Mouse (Mus musculus): ENCODE results near the gene Tub. TPM values are rescaled to one million over a fixed set of nuclear protein-coding genes. Genes with fewer than 3 reads are reported as not detected.

The Tub gene
- total RNA-seq, 2 experiments from 2014 or later, result 128 to 137 TPM

GRCm38 (mm10) chr7:108968201-108968600 lies 18.1 kb downstream of the Tub start:
- DNase-seq (ENCODE audit: low spot score in 2 of 2), result no peak

- DNase-seq (ENCODE audit: low spot score in 2 of 2), result no peak
Observed at GRCm38 (mm10) chr7:108972273-108972672, 22.1 kb downstream of the Tub start.

- no peak for DNase-seq (ENCODE audit: low spot score in 2 of 2)
Observed at GRCm38 (mm10) chr7:108985934-108986708, 36.0 kb downstream of the Tub start.

GRCm38 (mm10) chr7:108991207-108991606 lies 41.1 kb downstream of the Tub start:
- peak; percentile 77 to 80 for DNase-seq (ENCODE audit: low spot score in 2 of 2)

GRCm38 (mm10) chr7:108993230-108993629 lies 43.1 kb downstream of the Tub start:
- no peak for DNase-seq (ENCODE audit: low spot score in 2 of 2)

GRCm38 (mm10) chr7:108993881-108994291 lies 43.7 kb downstream of the Tub start:
- no peak for DNase-seq (ENCODE audit: low spot score in 2 of 2)

DNA sequence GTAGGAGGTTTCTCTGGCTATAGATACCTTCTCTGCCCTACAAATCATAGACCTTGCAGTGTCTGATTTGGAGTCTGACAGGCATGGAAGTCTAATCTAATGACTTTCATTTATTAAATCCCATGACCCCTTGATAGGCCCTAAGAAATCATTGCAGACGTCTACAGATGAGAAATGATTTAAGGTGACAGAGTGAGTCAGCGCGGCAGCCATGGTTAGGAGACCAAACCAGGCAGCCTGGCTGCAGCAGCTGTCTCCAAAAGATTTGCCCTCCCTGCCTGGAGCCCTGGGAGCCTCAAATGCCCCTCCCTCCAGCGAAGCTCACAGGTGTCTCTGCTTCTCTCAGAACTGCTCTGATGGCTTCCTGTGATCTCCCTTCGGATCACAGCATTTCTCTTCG lies 46.0 kb downstream of the Tub start:
- no peak for DNase-seq (ENCODE audit: low spot score in 2 of 2)

DNA sequence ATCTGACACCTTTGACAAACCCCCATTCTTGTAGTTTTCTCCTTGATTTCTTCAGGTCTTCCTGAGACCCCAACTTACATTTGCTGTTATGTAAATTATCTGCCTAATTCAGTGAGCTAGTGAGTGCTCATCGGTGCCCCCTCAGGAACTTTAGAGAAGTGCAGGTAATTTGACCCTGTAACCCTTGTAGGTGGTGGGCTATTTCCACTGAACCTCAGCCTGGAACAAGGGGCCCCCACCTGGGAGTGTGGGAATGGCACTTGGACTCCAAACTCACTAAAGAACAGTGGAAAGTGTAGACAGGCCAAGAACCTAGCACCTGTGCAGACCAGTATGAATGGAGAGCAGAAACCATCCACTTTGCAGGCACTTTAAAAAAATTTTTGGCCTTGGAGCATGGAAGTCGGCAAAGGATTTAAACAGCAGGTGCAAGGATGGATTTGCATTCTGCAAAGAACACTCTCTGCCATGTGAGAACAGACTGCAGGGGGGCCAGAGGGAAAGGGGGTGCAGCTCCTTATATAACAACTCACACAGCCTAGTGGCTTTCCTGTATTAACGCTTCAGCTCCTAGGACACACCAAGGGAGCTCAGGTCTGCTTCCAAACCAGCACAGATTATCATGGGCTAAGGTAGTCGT lies 50.3 kb downstream of the Tub start:
- peak in 1 of 2 experiments; percentile 63 for DNase-seq (ENCODE audit: low spot score in 2 of 2)

- no peak for DNase-seq (ENCODE audit: low spot score in 2 of 2)
Observed at GRCm38 (mm10) chr7:109001971-109002370, 51.8 kb downstream of the Tub start.

DNA sequence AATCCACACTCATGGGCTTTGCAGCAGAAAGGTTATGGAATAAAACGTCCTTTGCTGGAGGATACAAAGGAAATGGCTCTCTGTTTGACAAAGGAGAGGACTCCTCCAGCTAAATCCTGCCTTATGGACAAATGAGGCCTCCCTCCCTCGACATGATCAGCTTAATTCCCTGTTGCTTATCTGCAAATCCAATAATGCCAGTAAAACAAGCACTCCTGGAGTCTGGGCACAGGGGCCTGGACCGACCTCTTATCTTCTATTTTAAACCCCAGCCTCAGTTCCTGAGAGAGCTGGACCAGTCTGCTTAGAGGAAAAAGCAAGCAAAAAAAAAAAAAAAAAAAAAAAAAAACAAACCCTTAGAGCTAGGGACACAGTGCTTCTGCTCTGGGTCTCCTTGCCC lies 53.5 kb downstream of the Tub start:
- no peak for DNase-seq (ENCODE audit: low spot score in 2 of 2)

DNA sequence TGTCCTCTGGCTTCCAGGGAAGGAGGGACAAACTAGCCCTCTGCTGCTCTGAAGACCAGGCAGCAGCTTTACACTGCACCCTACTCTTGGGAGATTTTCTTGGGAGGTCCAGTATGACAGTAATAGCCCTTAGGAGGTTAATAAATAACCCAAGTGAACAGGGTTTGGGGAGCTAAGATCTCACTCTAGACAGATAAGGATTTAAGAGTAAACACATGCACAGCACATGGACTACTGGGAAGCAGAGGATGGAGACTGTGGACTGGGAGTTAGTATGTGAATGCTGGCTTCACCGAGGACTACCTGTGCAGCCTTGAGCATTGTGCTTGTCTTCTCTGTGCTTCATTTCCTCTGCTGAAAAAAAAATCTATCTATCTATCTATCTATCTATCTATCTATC lies 59.1 kb downstream of the Tub start:
- DNase-seq (ENCODE audit: low spot score in 2 of 2), result no peak

- DNase-seq (ENCODE audit: low spot score in 2 of 2), result peak; percentile 61 to 72
Observed at GRCm38 (mm10) chr7:109010720-109011595, 60.8 kb downstream of the Tub start.

DNA sequence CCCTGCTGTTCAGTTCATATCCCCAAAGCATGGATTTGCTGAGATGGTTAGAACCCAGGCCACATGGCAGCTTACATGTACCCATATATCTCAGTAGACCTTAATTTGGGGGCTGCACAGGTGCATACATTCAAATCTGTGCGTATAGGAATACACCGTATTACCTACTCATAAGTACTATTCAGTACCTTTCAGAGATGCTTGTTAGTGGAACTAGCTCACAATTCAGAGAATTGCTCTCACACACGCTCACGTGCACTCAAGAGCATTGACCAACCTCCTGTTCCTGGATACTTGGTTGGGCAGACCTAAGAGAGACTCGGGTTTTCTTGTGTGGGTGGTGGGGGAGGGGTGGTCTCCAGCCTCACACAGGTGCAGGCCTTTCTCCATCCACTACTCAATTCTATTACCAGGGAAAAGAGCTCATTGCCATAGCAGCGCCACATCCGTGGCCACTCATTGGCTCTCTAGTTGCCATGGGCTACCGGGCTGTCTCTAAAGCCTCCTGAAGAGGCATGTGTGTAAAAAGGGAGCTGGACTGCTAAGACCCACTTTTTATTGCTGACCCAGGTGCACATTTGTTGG lies 61.5 kb downstream of the Tub start:
- peak; percentile 55 to 65 for DNase-seq (ENCODE audit: low spot score in 2 of 2)

GRCm38 (mm10) chr7:109012575-109012974 lies 62.4 kb downstream of the Tub start:
- no peak for DNase-seq (ENCODE audit: low spot score in 2 of 2)

DNA sequence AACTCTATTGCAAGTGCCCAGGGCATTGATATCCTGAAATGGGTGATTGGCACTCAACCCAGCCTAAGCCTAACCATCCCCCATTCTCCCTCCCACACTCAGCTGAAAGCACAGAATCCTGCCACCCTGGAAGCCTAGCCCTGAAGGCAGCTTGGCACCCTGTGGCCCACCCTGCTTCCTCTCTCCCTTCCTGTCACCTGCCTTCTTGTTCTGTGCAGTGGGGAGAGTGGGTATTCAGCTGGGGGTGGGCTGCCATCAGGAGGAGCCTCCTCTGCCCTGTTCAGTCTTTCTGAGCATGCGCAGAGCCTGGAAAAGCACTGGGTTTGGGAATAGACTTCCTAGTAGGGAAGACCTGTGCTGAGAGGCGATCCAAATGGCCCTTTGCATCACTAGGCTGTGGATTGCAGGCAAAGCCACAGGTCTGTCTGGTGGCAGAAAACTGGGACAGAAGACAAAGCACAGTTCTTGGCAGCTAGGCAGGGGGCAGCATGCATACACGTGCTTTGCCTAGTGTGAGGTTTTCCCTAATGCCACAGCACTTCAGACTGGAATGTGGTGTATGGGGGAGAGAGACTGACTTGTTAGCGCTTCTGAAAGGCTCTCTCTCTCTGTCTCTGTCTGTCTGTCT lies 63.0 kb downstream of the Tub start:
- DNase-seq (ENCODE audit: low spot score in 2 of 2), result peak; percentile 57 to 60

- DNase-seq (ENCODE audit: low spot score in 2 of 2), result no peak
Observed at GRCm38 (mm10) chr7:109014851-109015250, 64.7 kb downstream of the Tub start.

- DNase-seq (ENCODE audit: low spot score in 2 of 2), result no peak
Observed at GRCm38 (mm10) chr7:109016378-109016923, 66.3 kb downstream of the Tub start.

- DNase-seq (ENCODE audit: low spot score in 2 of 2), result no peak
Observed at GRCm38 (mm10) chr7:109019243-109019642, 69.1 kb downstream of the Tub start.

- peak; percentile 71 to 79 for DNase-seq (ENCODE audit: low spot score in 2 of 2)
Observed at GRCm38 (mm10) chr7:109021428-109021827, 71.3 kb downstream of the Tub start.

DNA sequence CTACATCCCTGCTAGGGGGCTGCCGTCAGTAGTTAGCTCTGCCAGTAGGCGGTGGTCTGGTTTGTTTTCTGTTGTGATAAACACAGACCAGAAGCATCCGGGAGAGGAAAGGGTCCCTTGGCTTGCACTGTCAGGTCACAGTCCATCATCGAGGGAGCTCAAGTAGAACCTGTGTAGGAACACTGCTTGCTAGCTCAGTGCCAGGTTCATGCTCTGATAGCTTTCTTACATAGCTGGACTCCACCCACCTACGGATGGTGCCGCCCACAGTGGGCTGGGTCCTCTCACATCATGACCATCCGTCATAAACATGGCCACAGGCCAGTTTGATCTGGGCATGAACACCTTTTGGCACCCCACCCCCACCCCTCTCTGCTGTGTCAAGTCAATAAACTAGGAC lies 75.6 kb downstream of the Tub start:
- no peak for DNase-seq (ENCODE audit: low spot score in 2 of 2)

DNA sequence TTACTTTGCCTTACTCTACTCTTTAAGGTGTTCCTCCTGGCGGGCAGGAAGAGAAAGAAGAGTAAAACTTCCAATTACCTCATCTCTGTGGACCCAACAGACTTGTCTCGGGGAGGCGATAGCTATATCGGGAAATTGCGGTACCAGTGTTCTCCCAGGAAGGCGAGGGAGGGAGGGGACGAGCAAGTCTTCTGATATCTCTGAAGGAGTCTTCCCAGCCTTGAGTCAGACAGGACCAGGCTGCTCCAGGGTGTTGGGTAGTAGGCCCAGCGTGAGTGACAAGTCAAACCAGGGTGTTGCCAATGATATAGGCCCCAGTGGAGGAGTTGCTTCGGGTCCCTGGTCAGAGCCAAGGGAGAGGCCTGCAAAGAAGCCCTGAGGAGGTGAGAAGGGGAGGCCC lies 76.8 kb downstream of the Tub start:
- DNase-seq (ENCODE audit: low spot score in 2 of 2), result peak in 1 of 2 experiments; percentile 43

All from left cerebral cortex, adult 18-20 months (tissue).